25 mouse cellular contexts compared by ENCODE assay signal in the genomic region with DNA sequence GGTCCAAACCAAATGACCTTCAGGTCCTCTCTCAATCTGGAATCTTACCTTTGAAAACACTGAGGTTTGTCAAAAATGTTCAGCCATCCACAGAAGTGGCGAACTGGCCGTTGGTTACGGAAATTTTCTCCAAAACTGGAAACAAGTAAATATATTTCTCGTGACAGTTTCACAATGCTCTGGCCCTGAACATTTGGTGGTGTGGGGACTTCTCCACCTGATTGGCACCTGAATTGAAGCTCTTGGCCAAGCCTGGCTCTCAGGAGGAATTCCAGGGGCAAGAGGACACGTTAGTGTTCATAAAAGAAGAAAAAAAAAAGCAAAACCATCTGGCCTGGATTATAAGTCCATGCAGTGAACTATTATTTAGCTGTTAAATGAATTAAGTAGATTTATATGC.
DNase-seq lines count a peak whose midpoint lies in the region; ATAC-seq lines count a peak whose summit lies in the region.
"Had no signal": no experiment of that assay in that cellular context is flagged by ENCODE, and none has a peak within 500 bp of the region (broad histone marks: within the 10 kb centered on the region; RNA-seq: fewer than 3 reads in every experiment).

No protein-coding gene starts in this region.

- H3K4me2 ChIP-seq in midbrain, embryonic 11.5 days: no peak overlapping the region
- no peak overlapping the region for H3K4me2 ChIP-seq in midbrain, embryonic 13.5 days (replicated peaks)
- H3K4me2 ChIP-seq: embryonic facial prominence, embryonic 12.5 days; embryonic facial prominence, embryonic 15.5 days; forebrain, embryonic 12.5 days; forebrain, embryonic 15.5 days; heart, embryonic 12.5 days; heart, embryonic 15.5 days; hindbrain, embryonic 13.5 days; intestine, embryonic 15.5 days had no signal

- H3K36me3 ChIP-seq in midbrain, embryonic 11.5 days (ENCODE audit: control insufficient read depth, insufficient read depth, low read length): no peaks in the 10 kb centered on the region
- no peaks in the 10 kb centered on the region for H3K36me3 ChIP-seq in midbrain, embryonic 13.5 days
- H3K36me3 ChIP-seq: embryonic facial prominence, embryonic 12.5 days; embryonic facial prominence, embryonic 15.5 days; forebrain, embryonic 12.5 days; forebrain, embryonic 15.5 days; G1E; heart, embryonic 12.5 days; heart, embryonic 15.5 days; hindbrain, embryonic 10.5 days; hindbrain, embryonic 13.5 days; intestine, embryonic 15.5 days had no signal

- no peak overlapping the region for H3K4me3 ChIP-seq in midbrain, embryonic 11.5 days (ENCODE audit: low read depth, low read length)
- no peak overlapping the region for H3K4me3 ChIP-seq in midbrain, embryonic 13.5 days (replicated peaks)
- H3K4me3 ChIP-seq: embryonic facial prominence, embryonic 12.5 days; embryonic facial prominence, embryonic 15.5 days; forebrain, embryonic 12.5 days; forebrain, embryonic 15.5 days; heart, embryonic 12.5 days; heart, embryonic 15.5 days; hindbrain, embryonic 10.5 days; hindbrain, embryonic 13.5 days; intestine, embryonic 15.5 days had no signal

- no peak for ATAC-seq in cerebellum, adult (ENCODE audit: insufficient number of reproducible peaks, low FRiP score, low TSS enrichment)
- ATAC-seq in midbrain, embryonic 11.5 days (ENCODE audit: low FRiP score): no peak
- no peak for ATAC-seq in midbrain, embryonic 13.5 days
- ATAC-seq: forebrain, embryonic 15.5 days; hindbrain, embryonic 16.5 days; intestine, embryonic 15.5 days had no signal

- H3K9ac ChIP-seq in midbrain, embryonic 11.5 days (ENCODE audit: low read length): no peak overlapping the region
- no peak overlapping the region for H3K9ac ChIP-seq in midbrain, embryonic 13.5 days (replicated peaks)
- H3K9ac ChIP-seq: embryonic facial prominence, embryonic 12.5 days; embryonic facial prominence, embryonic 15.5 days; forebrain, embryonic 12.5 days; forebrain, embryonic 15.5 days; heart, embryonic 12.5 days; heart, embryonic 15.5 days; hindbrain, embryonic 13.5 days; intestine, embryonic 15.5 days had no signal

- 88% methylated on average over 5 of the region's 5 CpGs for WGBS in midbrain, embryonic 11.5 days
- WGBS in midbrain, embryonic 13.5 days: 78% methylated on average over 5 of the region's 5 CpGs

- H3K27ac ChIP-seq in midbrain, embryonic 11.5 days (ENCODE audit: low read depth, low read length): no peak overlapping the region
- no peak overlapping the region for H3K27ac ChIP-seq in midbrain, embryonic 13.5 days
- H3K27ac ChIP-seq: embryonic facial prominence, embryonic 12.5 days; embryonic facial prominence, embryonic 15.5 days; forebrain, embryonic 12.5 days; forebrain, embryonic 15.5 days; heart, embryonic 15.5 days; hindbrain, embryonic 10.5 days; hindbrain, embryonic 13.5 days; intestine, embryonic 15.5 days had no signal

- peak; percentile 25 for DNase-seq in adrenal gland, adult 2 months
- no peak for DNase-seq in adrenal gland, postnatal 4 days (ENCODE audit: low spot score in 2 of 2)
- peak; percentile 39 to 62 for DNase-seq in cerebellum, postnatal 10 days
- peak; percentile 23 for DNase-seq in midbrain, embryonic 11.5 days (ENCODE audit: low spot score, missing footprints)
- DNase-seq in right cerebral cortex, adult 2 months (ENCODE audit: low spot score in 2 of 2): no peak
- DNase-seq in kidney, postnatal 14 days: no peak
- DNase-seq: cerebellum, adult 18-20 months; cerebellum, adult 9-10 months; gastrocnemius, postnatal 25 days; heart, adult 18-20 months; heart, postnatal 10 days; heart, postnatal 36 days had no signal

- no peaks in the 10 kb centered on the region for H3K4me1 ChIP-seq in midbrain, embryonic 11.5 days (ENCODE audit: control insufficient read depth, insufficient read depth, low read length)
- no peaks in the 10 kb centered on the region for H3K4me1 ChIP-seq in midbrain, embryonic 13.5 days (replicated peaks)
- H3K4me1 ChIP-seq: embryonic facial prominence, embryonic 12.5 days; embryonic facial prominence, embryonic 15.5 days; forebrain, embryonic 12.5 days; forebrain, embryonic 15.5 days; heart, embryonic 12.5 days; heart, embryonic 15.5 days; hindbrain, embryonic 10.5 days; hindbrain, embryonic 13.5 days; intestine, embryonic 15.5 days had no signal

- no peaks in the 10 kb centered on the region for H3K27me3 ChIP-seq in midbrain, embryonic 11.5 days (ENCODE audit: control insufficient read depth, insufficient read depth, low read length)
- H3K27me3 ChIP-seq in midbrain, embryonic 13.5 days: no peaks in the 10 kb centered on the region
- H3K27me3 ChIP-seq: embryonic facial prominence, embryonic 12.5 days; embryonic facial prominence, embryonic 15.5 days; forebrain, embryonic 12.5 days; forebrain, embryonic 15.5 days; heart, embryonic 12.5 days; heart, embryonic 15.5 days; hindbrain, embryonic 13.5 days; intestine, embryonic 15.5 days had no signal

- H3K9me3 ChIP-seq in midbrain, embryonic 11.5 days (ENCODE audit: control insufficient read depth, low read length): no peaks in the 10 kb centered on the region
- no peaks in the 10 kb centered on the region for H3K9me3 ChIP-seq in midbrain, embryonic 13.5 days
- H3K9me3 ChIP-seq: embryonic facial prominence, embryonic 12.5 days; embryonic facial prominence, embryonic 15.5 days; forebrain, embryonic 12.5 days; forebrain, embryonic 15.5 days; G1E; heart, embryonic 12.5 days; heart, embryonic 15.5 days; hindbrain, embryonic 10.5 days; hindbrain, embryonic 13.5 days; intestine, embryonic 15.5 days had no signal

Comparison
In these comparisons a context has a peak if more than half of its experiments do, and no peak if none do; other contexts are left out.
1. DNase-seq: peak in adrenal gland, adult 2 months (single experiment), cerebellum, postnatal 10 days (2 of 2) and midbrain, embryonic 11.5 days (single experiment); none in adrenal gland, postnatal 4 days (0 of 2), right cerebral cortex, adult 2 months (0 of 2) and kidney, postnatal 14 days (single experiment).